ENCODE assay signal across 7 mouse cellular contexts in genomic region chr2:155276195-155276594, GRCm38 (mm10). TPM values are rescaled to one million over a fixed set of nuclear protein-coding genes. Genes with fewer than 3 reads are reported as not detected.
DNase-seq lines count a peak whose midpoint lies in the region; ATAC-seq and TF ChIP-seq lines count a peak whose summit lies in the region.

Gene Map1lc3a (plus strand): TSS chr2:155276297.

- peak within 1 kb of the TSS; percentile 80 for H3K4me2 ChIP-seq in embryonic facial prominence, embryonic 12.5 days (replicated peaks)
- H3K4me2 ChIP-seq in limb, embryonic 12.5 days = peak within 1 kb of the TSS; percentile 71
- peak within 1 kb of the TSS; percentile 70 for H3K4me2 ChIP-seq in midbrain, embryonic 15.5 days

- no peaks in the 10 kb centered on the region for H3K9me3 ChIP-seq in embryonic facial prominence, embryonic 12.5 days
- no peaks in the 10 kb centered on the region for H3K9me3 ChIP-seq in limb, embryonic 12.5 days
- no peaks in the 10 kb centered on the region for H3K9me3 ChIP-seq in midbrain, embryonic 15.5 days

- no peak for TF ChIP-seq CTCF in kidney, adult 2 months (conservative IDR thresholded peaks at IDR 0.05; ENCODE audit: insufficient read depth, insufficient read length, low read depth, low read length)
- no peak for TF ChIP-seq CTCF in spleen, adult 2 months (IDR thresholded peaks at IDR 0.05; ENCODE audit: extremely low read depth, insufficient read depth, insufficient read length, insufficient replicate concordance)

- peak within 1 kb of the TSS; percentile 86 for H3K9ac ChIP-seq in embryonic facial prominence, embryonic 12.5 days
- peak within 1 kb of the TSS; percentile 85 for H3K9ac ChIP-seq in limb, embryonic 12.5 days (replicated peaks)
- peak within 1 kb of the TSS; percentile 90 for H3K9ac ChIP-seq in midbrain, embryonic 15.5 days

- H3K4me1 ChIP-seq in embryonic facial prominence, embryonic 12.5 days = 0 out of 2 replicates have a peak, but pooled peaks cover 3% of the 10 kb centered on the region
- peaks cover 7% of the 10 kb centered on the region; the same call in 1 of the 2 replicates for H3K4me1 ChIP-seq in kidney, adult 2 months (ENCODE audit: control insufficient read depth, insufficient read depth, low read length)
- peaks cover 15% of the 10 kb centered on the region for H3K4me1 ChIP-seq in limb, embryonic 12.5 days (replicated peaks)
- H3K4me1 ChIP-seq in midbrain, embryonic 15.5 days = peaks cover 18% of the 10 kb centered on the region
- peaks cover 8% of the 10 kb centered on the region for H3K4me1 ChIP-seq in spleen, adult 2 months (ENCODE audit: control insufficient read depth, insufficient read depth, insufficient read length)

- TF ChIP-seq POLR2A in kidney, adult 2 months (IDR thresholded peaks at IDR 0.05; ENCODE audit: low read depth, low read length) = no peak
- TF ChIP-seq POLR2A in spleen, adult 2 months (IDR thresholded peaks at IDR 0.05; ENCODE audit: low read depth, low read length) = no peak; the same call in 1 of the 2 replicates

- peak within 1 kb of the TSS; percentile 82 for H3K27ac ChIP-seq in embryonic facial prominence, embryonic 12.5 days
- peak within 1 kb of the TSS; percentile 66 for H3K27ac ChIP-seq in kidney, adult 2 months (ENCODE audit: insufficient read depth, low read depth, low read length)
- peak within 1 kb of the TSS; percentile 84 for H3K27ac ChIP-seq in limb, embryonic 12.5 days
- peak within 1 kb of the TSS; percentile 89 for H3K27ac ChIP-seq in midbrain, embryonic 15.5 days
- peak within 1 kb of the TSS; percentile 40 for H3K27ac ChIP-seq in spleen, adult 2 months (ENCODE audit: insufficient read depth, low read length)

- no peaks in the 10 kb centered on the region for H3K27me3 ChIP-seq in embryonic facial prominence, embryonic 12.5 days
- H3K27me3 ChIP-seq in kidney, adult 2 months (replicated peaks; ENCODE audit: control insufficient read depth, insufficient read depth, low read length) = no peaks in the 10 kb centered on the region
- no peaks in the 10 kb centered on the region for H3K27me3 ChIP-seq in limb, embryonic 12.5 days
- H3K27me3 ChIP-seq in midbrain, embryonic 15.5 days (replicated peaks) = no peaks in the 10 kb centered on the region
- H3K27me3 ChIP-seq in spleen, adult 2 months (ENCODE audit: control insufficient read depth, insufficient read depth, low read length) = no peaks in the 10 kb centered on the region; the same call in 1 of the 2 replicates

- peak; percentile 96 for DNase-seq in adrenal gland, postnatal 25 days
- peak; percentile 97 for DNase-seq in heart, adult 18-20 months
- peak; percentile 98 for DNase-seq in kidney, adult 2 months
- peak; percentile 88 to 90 for DNase-seq in spleen, adult 2 months (ENCODE audit: low read depth in 1 of 2, low spot score in 2 of 2)

- 2% methylated on average over 47 of the region's 47 CpGs for WGBS in embryonic facial prominence, embryonic 12.5 days
- WGBS in kidney, adult 2 months = under 1% methylated on average over 47 of the region's 47 CpGs
- under 1% methylated on average over 47 of the region's 47 CpGs for WGBS in limb, embryonic 12.5 days
- under 1% methylated on average over 47 of the region's 47 CpGs for WGBS in midbrain, embryonic 15.5 days
- 1% methylated on average over 47 of the region's 47 CpGs for WGBS in spleen, adult 2 months

- peaks cover 5% of the 10 kb centered on the region; the same call in 1 of the 2 replicates for H3K36me3 ChIP-seq in embryonic facial prominence, embryonic 12.5 days
- H3K36me3 ChIP-seq in kidney, adult 2 months (ENCODE audit: control insufficient read depth, insufficient read depth, low read length) = no peaks in the 10 kb centered on the region
- peaks cover 27% of the 10 kb centered on the region for H3K36me3 ChIP-seq in limb, embryonic 12.5 days
- H3K36me3 ChIP-seq in midbrain, embryonic 15.5 days (replicated peaks) = 0 out of 2 replicates have a peak, but pooled peaks cover 6% of the 10 kb centered on the region
- H3K36me3 ChIP-seq in spleen, adult 2 months (ENCODE audit: control insufficient read depth, insufficient read depth, low read length) = peaks cover 2% of the 10 kb centered on the region; the same call in 1 of the 2 replicates

- peak within 1 kb of the TSS; percentile 93 for H3K4me3 ChIP-seq in embryonic facial prominence, embryonic 12.5 days
- peak within 1 kb of the TSS; percentile 82 for H3K4me3 ChIP-seq in kidney, adult 2 months (ENCODE audit: insufficient read depth, low read depth, low read length)
- peak within 1 kb of the TSS; percentile 92 for H3K4me3 ChIP-seq in limb, embryonic 12.5 days (replicated peaks)
- H3K4me3 ChIP-seq in midbrain, embryonic 15.5 days = peak within 1 kb of the TSS; percentile 83
- H3K4me3 ChIP-seq in spleen, adult 2 months (ENCODE audit: extremely low read depth, insufficient read depth, insufficient read length) = peak within 1 kb of the TSS; percentile 83

- peak; percentile 86 for ATAC-seq in embryonic facial prominence, embryonic 12.5 days (ENCODE audit: insufficient number of reproducible peaks, insufficient read depth, low FRiP score, low TSS enrichment)
- ATAC-seq in limb, embryonic 12.5 days (ENCODE audit: insufficient number of reproducible peaks, insufficient read depth, low FRiP score, low TSS enrichment, low read depth) = peak; percentile 83
- peak; percentile 95 for ATAC-seq in midbrain, embryonic 15.5 days (replicated peaks)

RNA-seq across cellular contexts. Expression of gene Map1lc3a, which starts in this region (rescaled TPM):
- 818 and 895 TPM in 2 replicates for total RNA-seq in adrenal gland, postnatal 25 days (2021)
- 232 and 241 TPM in 2 replicates for polyA plus RNA-seq in embryonic facial prominence, embryonic 12.5 days (2016; fragmentation: Nextera tagmentation; extraction: Ambion mirVana)
- total RNA-seq in heart, adult 18-20 months (2021) = 100 to 1,000 TPM; 727 to 753 TPM
- 212 and 233 TPM in 2 replicates for polyA plus RNA-seq in kidney, adult 2 months (2012; rRNA removed)
- polyA plus RNA-seq in limb, embryonic 12.5 days (2016; fragmentation: Nextera tagmentation; extraction: Ambion mirVana) = 163 and 169 TPM in 2 replicates
- 581 and 595 TPM in 2 replicates for polyA plus RNA-seq in midbrain, embryonic 15.5 days (2015; fragmentation: Nextera tagmentation; extraction: Ambion mirVana)
- 42.7 and 60.6 TPM in 2 replicates for polyA plus RNA-seq in spleen, adult 2 months (2012; rRNA removed)

Comparison
In these comparisons a context has a peak if more than half of its experiments do, and no peak if none do; other contexts are left out.
1. Peak in every context shown above with its lines: DNase-seq, ATAC-seq, H3K4me3 ChIP-seq and H3K27ac ChIP-seq.